Mouse (Mus musculus): Measurements from ENCODE around the gene Syt13. TPM values are rescaled to one million over a fixed set of nuclear protein-coding genes. Genes with fewer than 3 reads are reported as not detected.

Gene Syt13
- total and polyA plus RNA-seq, 3 experiments: 0.10 to 0.47 (median 0.36) TPM

GRCm38 (mm10) chr2:92940963-92941362 lies 26.1 kb downstream of the Syt13 start:
- TF ChIP-seq CTCF (IDR thresholded peaks at IDR 0.05): no peak
- no peak for TF ChIP-seq POLR2A (IDR thresholded peaks at IDR 0.05; ENCODE audit: insufficient read depth, low read depth, low read length)
- TF ChIP-seq EP300 (IDR thresholded peaks at IDR 0.05; ENCODE audit: insufficient read depth, low read depth, low read length): no peak
- 85% methylated on average over 9 of the region's 9 CpGs for WGBS
- no peak overlapping the region for H3K4me3 ChIP-seq

DNA sequence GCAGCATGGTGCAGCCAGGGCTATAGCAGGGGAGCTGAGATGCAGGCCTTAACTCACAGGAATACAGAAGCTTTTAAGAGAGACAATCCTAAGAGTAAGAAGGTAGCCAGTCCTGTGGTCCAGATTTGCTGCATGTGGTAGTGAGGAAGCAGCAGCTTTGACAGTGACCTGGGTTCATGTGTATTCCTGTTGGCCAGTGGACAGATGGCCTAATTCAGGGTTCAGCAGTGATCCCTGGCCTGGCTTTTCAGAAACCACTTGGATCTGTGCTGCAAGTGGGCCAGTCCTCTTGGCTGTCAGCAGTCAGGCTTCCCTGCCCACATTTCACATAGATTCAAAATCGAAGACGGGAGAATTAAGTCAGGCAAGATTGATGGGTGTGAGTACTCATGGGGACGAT lies 26.6 kb downstream of the Syt13 start:
- H3K36me3 ChIP-seq (ENCODE audit: control insufficient read depth, insufficient read depth, low read length): no peaks in the 10 kb centered on the region
- H3K27ac ChIP-seq: no peak overlapping the region
- H3K4me1 ChIP-seq (ENCODE audit: control insufficient read depth, insufficient read depth, low read length): no peaks in the 10 kb centered on the region
- no peak overlapping the region for H3K4me3 ChIP-seq
- no peak for DNase-seq
- H3K27me3 ChIP-seq (ENCODE audit: control insufficient read depth, insufficient read depth, low read length): no peaks in the 10 kb centered on the region
- H3K79me2 ChIP-seq (replicated peaks; ENCODE audit: control insufficient read depth, insufficient read depth, low read length): no peaks in the 10 kb centered on the region
- intact Hi-C loops (cut with DNase I): no loop called here
- 67% methylated on average over 3 of the region's 3 CpGs for WGBS
- H3K9ac ChIP-seq (ENCODE audit: low read depth, low read length): no peak overlapping the region
- TF ChIP-seq EP300 (IDR thresholded peaks at IDR 0.05; ENCODE audit: insufficient read depth, low read depth, low read length) (no peak), POLR2A (IDR thresholded peaks at IDR 0.05; ENCODE audit: insufficient read depth, low read depth, low read length) (no peak), CTCF (IDR thresholded peaks at IDR 0.05) (no peak)

More at GRCm38 (mm10) chr2:92940963-92941362, 26.1 kb downstream of the Syt13 start:
- no peak overlapping the region for H3K27ac ChIP-seq
- H3K27me3 ChIP-seq (ENCODE audit: control insufficient read depth, insufficient read depth, low read length): no peaks in the 10 kb centered on the region
- intact Hi-C loops (cut with DNase I): no loop called here
- DNase-seq: no peak
- no peak overlapping the region for H3K9ac ChIP-seq (ENCODE audit: low read depth, low read length)
- H3K36me3 ChIP-seq (ENCODE audit: control insufficient read depth, insufficient read depth, low read length): no peaks in the 10 kb centered on the region
- no peaks in the 10 kb centered on the region for H3K79me2 ChIP-seq (replicated peaks; ENCODE audit: control insufficient read depth, insufficient read depth, low read length)
- no peaks in the 10 kb centered on the region for H3K4me1 ChIP-seq (ENCODE audit: control insufficient read depth, insufficient read depth, low read length)

GRCm38 (mm10) chr2:92943406-92943805 lies 28.5 kb downstream of the Syt13 start:
- no peaks in the 10 kb centered on the region for H3K27me3 ChIP-seq (ENCODE audit: control insufficient read depth, insufficient read depth, low read length)
- no peak overlapping the region for H3K4me3 ChIP-seq
- H3K4me1 ChIP-seq (ENCODE audit: control insufficient read depth, insufficient read depth, low read length): no peaks in the 10 kb centered on the region
- H3K9ac ChIP-seq (ENCODE audit: low read depth, low read length): no peak overlapping the region
- peak; percentile 40 to 72 for DNase-seq
- no peaks in the 10 kb centered on the region for H3K36me3 ChIP-seq (ENCODE audit: control insufficient read depth, insufficient read depth, low read length)
- WGBS: 44% methylated on average over 3 of the region's 3 CpGs
- H3K79me2 ChIP-seq (replicated peaks; ENCODE audit: control insufficient read depth, insufficient read depth, low read length): no peaks in the 10 kb centered on the region
- TF ChIP-seq POLR2A (IDR thresholded peaks at IDR 0.05; ENCODE audit: insufficient read depth, low read depth, low read length): no peak
- no peak for TF ChIP-seq EP300 (IDR thresholded peaks at IDR 0.05; ENCODE audit: insufficient read depth, low read depth, low read length)
- TF ChIP-seq CTCF (IDR thresholded peaks at IDR 0.05): no peak
- intact Hi-C loops (cut with DNase I): no loop called here
- no peak overlapping the region for H3K27ac ChIP-seq

- H3K9ac ChIP-seq (ENCODE audit: low read depth, low read length): no peak overlapping the region
- no peak for DNase-seq
- H3K27me3 ChIP-seq (ENCODE audit: control insufficient read depth, insufficient read depth, low read length): no peaks in the 10 kb centered on the region
- WGBS: 83% methylated on average over 3 of the region's 3 CpGs
- H3K4me1 ChIP-seq (ENCODE audit: control insufficient read depth, insufficient read depth, low read length): no peaks in the 10 kb centered on the region
- H3K4me3 ChIP-seq: no peak overlapping the region
- no peaks in the 10 kb centered on the region for H3K79me2 ChIP-seq (replicated peaks; ENCODE audit: control insufficient read depth, insufficient read depth, low read length)
- H3K27ac ChIP-seq: no peak overlapping the region
- intact Hi-C loops (cut with DNase I): no loop called here
- no peaks in the 10 kb centered on the region for H3K36me3 ChIP-seq (ENCODE audit: control insufficient read depth, insufficient read depth, low read length)
- TF ChIP-seq CTCF (IDR thresholded peaks at IDR 0.05) (no peak), POLR2A (IDR thresholded peaks at IDR 0.05; ENCODE audit: insufficient read depth, low read depth, low read length) (no peak), EP300 (IDR thresholded peaks at IDR 0.05; ENCODE audit: insufficient read depth, low read depth, low read length) (no peak)
Observed at GRCm38 (mm10) chr2:92944356-92944755, 29.5 kb downstream of the Syt13 start.

GRCm38 (mm10) chr2:92945125-92945746 lies 30.3 kb downstream of the Syt13 start:
- 90% methylated on average over 11 of the region's 11 CpGs for WGBS
- TF ChIP-seq CTCF (IDR thresholded peaks at IDR 0.05) (no peak), EP300 (IDR thresholded peaks at IDR 0.05; ENCODE audit: insufficient read depth, low read depth, low read length) (no peak), POLR2A (IDR thresholded peaks at IDR 0.05; ENCODE audit: insufficient read depth, low read depth, low read length) (no peak)
- DNase-seq: no peak
- Histone ChIP-seq H3K79me2 (replicated peaks; ENCODE audit: control insufficient read depth, insufficient read depth, low read length) (no peaks in the 10 kb centered on the region), H3K9ac (ENCODE audit: low read depth, low read length) (no peak overlapping the region), H3K27ac (no peak overlapping the region), H3K27me3 (ENCODE audit: control insufficient read depth, insufficient read depth, low read length) (no peaks in the 10 kb centered on the region), H3K4me3 (no peak overlapping the region), H3K36me3 (ENCODE audit: control insufficient read depth, insufficient read depth, low read length) (no peaks in the 10 kb centered on the region), H3K4me1 (ENCODE audit: control insufficient read depth, insufficient read depth, low read length) (no peaks in the 10 kb centered on the region)
- intact Hi-C loops (cut with DNase I): no loop called here

- Histone ChIP-seq H3K4me3 (no peak overlapping the region), H3K27ac (no peak overlapping the region), H3K4me1 (ENCODE audit: control insufficient read depth, insufficient read depth, low read length) (no peaks in the 10 kb centered on the region), H3K79me2 (replicated peaks; ENCODE audit: control insufficient read depth, insufficient read depth, low read length) (no peaks in the 10 kb centered on the region), H3K36me3 (ENCODE audit: control insufficient read depth, insufficient read depth, low read length) (no peaks in the 10 kb centered on the region), H3K9ac (ENCODE audit: low read depth, low read length) (no peak overlapping the region), H3K27me3 (ENCODE audit: control insufficient read depth, insufficient read depth, low read length) (no peaks in the 10 kb centered on the region)
- intact Hi-C loops (cut with DNase I): no loop called here
- no peak for TF ChIP-seq EP300 (IDR thresholded peaks at IDR 0.05; ENCODE audit: insufficient read depth, low read depth, low read length)
- 86% methylated on average over 11 of the region's 11 CpGs for WGBS
- no peak for DNase-seq
Observed at GRCm38 (mm10) chr2:92945824-92946598, 31.1 kb downstream of the Syt13 start.

All from heart, adult 2 months (tissue).